Mouse (Mus musculus): ENCODE measurements at regions not wholly inside any gene's neighbourhood (a gene's known extent, or its start where the extent isn't known, plus 50 kb on each side); places are given as distances from the start of the nearest gene placed in this dataset.
A peak's percentile ranks its signal among the peaks of the same experiment; 100 is the strongest.

- no peak for DNase-seq (ENCODE audit: low spot score in 2 of 2)
Measured at GRCm38 (mm10) chr5:54741440-54741839, 743.1 kb downstream of the Stim2 start.

GRCm38 (mm10) chr5:54746973-54747372 is 748.7 kb downstream of the Stim2 start:
- no peak for DNase-seq (ENCODE audit: low spot score in 2 of 2)

- DNase-seq (ENCODE audit: low spot score in 2 of 2): no peak
Measured at GRCm38 (mm10) chr5:54753372-54753771, 755.1 kb downstream of the Stim2 start.

GRCm38 (mm10) chr5:54759657-54760056 is 761.4 kb downstream of the Stim2 start:
- no peak for DNase-seq (ENCODE audit: low spot score in 2 of 2)

- no peak for DNase-seq (ENCODE audit: low spot score in 2 of 2)
Measured at GRCm38 (mm10) chr5:54763019-54763418, 764.7 kb downstream of the Stim2 start.

GRCm38 (mm10) chr5:54796953-54797450 is 798.7 kb downstream of the Stim2 start:
- peak; percentile 84 to 86 for DNase-seq (ENCODE audit: low spot score in 2 of 2)

GRCm38 (mm10) chr5:54827076-54827475 is 828.8 kb downstream of the Stim2 start:
- DNase-seq (ENCODE audit: low spot score in 2 of 2): no peak
